Comparison of ENCODE assay signal across 10 mouse cellular contexts in the genomic region with DNA sequence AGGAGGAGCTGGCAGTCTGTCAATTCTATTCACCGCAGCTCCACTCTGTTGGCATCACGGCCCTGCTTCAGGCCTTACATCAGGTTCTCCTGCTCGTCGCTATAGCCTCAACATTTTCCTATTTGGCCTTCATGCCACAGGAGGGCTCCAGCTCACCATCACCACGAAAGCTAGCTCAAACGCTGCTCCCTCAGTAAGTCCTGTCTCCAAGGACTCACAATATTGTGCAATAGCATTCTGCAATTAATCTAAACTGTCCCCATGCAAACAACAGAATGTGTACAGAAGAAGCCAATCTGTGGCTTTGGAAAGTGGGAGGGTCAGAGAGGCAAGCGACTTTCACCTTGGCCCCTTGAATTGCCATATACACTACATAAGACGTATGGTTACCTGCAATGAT. TPM values are rescaled to one million over a fixed set of nuclear protein-coding genes. Genes with fewer than 3 reads are reported as not detected.
DNase-seq lines count a peak whose midpoint lies in the region; ATAC-seq and TF ChIP-seq lines count a peak whose summit lies in the region.
"Had no signal": no experiment of that assay in that cellular context is flagged by ENCODE, and none has a peak within 500 bp of the region (broad histone marks: within the 10 kb centered on the region; RNA-seq: fewer than 3 reads in every experiment).

No protein-coding gene starts in this region.

- no peak overlapping the region for H3K9ac ChIP-seq in kidney, embryonic 16.5 days (replicated peaks; ENCODE audit: low read length)
- H3K9ac ChIP-seq in liver, embryonic 14.5 days (replicated peaks): no peak overlapping the region
- H3K9ac ChIP-seq: liver, embryonic 13.5 days had no signal

- H3K4me2 ChIP-seq in kidney, embryonic 16.5 days (replicated peaks; ENCODE audit: low read depth, low read length): no peak overlapping the region
- H3K4me2 ChIP-seq in liver, embryonic 14.5 days (ENCODE audit: low read depth): no peak overlapping the region
- H3K4me2 ChIP-seq: liver, embryonic 13.5 days had no signal

- H3K36me3 ChIP-seq in kidney, embryonic 16.5 days (ENCODE audit: insufficient read depth, low read length): peaks cover 14% of the 10 kb centered on the region
- H3K36me3 ChIP-seq in liver, embryonic 14.5 days (replicated peaks; ENCODE audit: control insufficient read depth, insufficient read depth, low read depth): no peaks in the 10 kb centered on the region
- no peaks in the 10 kb centered on the region for H3K36me3 ChIP-seq in thymus, adult 2 months (ENCODE audit: control insufficient read depth, insufficient read depth, low read length)
- H3K36me3 ChIP-seq: liver, embryonic 13.5 days had no signal

- H3K27me3 ChIP-seq in kidney, embryonic 16.5 days (ENCODE audit: insufficient read depth, low read length): no peaks in the 10 kb centered on the region
- no peaks in the 10 kb centered on the region for H3K27me3 ChIP-seq in liver, embryonic 14.5 days (ENCODE audit: control insufficient read depth, insufficient read depth, low read length)
- no peaks in the 10 kb centered on the region for H3K27me3 ChIP-seq in thymus, adult 2 months (ENCODE audit: control insufficient read depth, insufficient read depth, low read length)
- H3K27me3 ChIP-seq: liver, embryonic 13.5 days; Patski had no signal

- WGBS in kidney, embryonic 16.5 days: 84% methylated on average over 8 of the region's 8 CpGs
- WGBS in liver, embryonic 14.5 days (ENCODE audit: insufficient replicate concordance): 71% methylated on average over 8 of the region's 8 CpGs
- 95% methylated on average over 8 of the region's 8 CpGs for WGBS in thymus, adult 2 months

- no peak overlapping the region for H3K27ac ChIP-seq in kidney, embryonic 16.5 days (ENCODE audit: low read length)
- no peak overlapping the region for H3K27ac ChIP-seq in liver, embryonic 14.5 days
- no peak overlapping the region for H3K27ac ChIP-seq in thymus, adult 2 months (ENCODE audit: control insufficient read depth, insufficient read depth, low read length)
- H3K27ac ChIP-seq: liver, embryonic 13.5 days had no signal

- H3K9me3 ChIP-seq in kidney, embryonic 16.5 days (ENCODE audit: low read length): no peaks in the 10 kb centered on the region
- H3K9me3 ChIP-seq in liver, embryonic 14.5 days (ENCODE audit: control insufficient read depth, low read length): no peaks in the 10 kb centered on the region
- H3K9me3 ChIP-seq: liver, embryonic 13.5 days had no signal

- no peak for TF ChIP-seq POLR2A in thymus, adult 2 months (IDR thresholded peaks at IDR 0.05; ENCODE audit: control insufficient read depth, extremely low read depth, insufficient read depth, low read length, poor library complexity)

- ATAC-seq in kidney, embryonic 16.5 days (ENCODE audit: low FRiP score, low TSS enrichment): no peak
- ATAC-seq in liver, embryonic 14.5 days (ENCODE audit: insufficient read depth): peak; percentile 51; the same call in 1 of the 2 replicates
- no peak for ATAC-seq in erythroblast, adult 5-6 weeks (replicated peaks; ENCODE audit: low FRiP score, poor library complexity, severe bottlenecking)
- ATAC-seq: Patski had no signal

- TF ChIP-seq EP300 in liver, embryonic 14.5 days (IDR thresholded peaks at IDR 0.05; ENCODE audit: low read depth): no peak

- peak; percentile 11 for DNase-seq in kidney, adult 18-20 months
- peak; percentile 33 for DNase-seq in Muller cell, postnatal 12 days (ENCODE audit: inconsistent ontology term)
- peak; percentile 23 for DNase-seq in cerebellum, adult 11 months
- no peak for DNase-seq in liver, embryonic 14.5 days (ENCODE audit: low read depth in 3 of 3, low spot score in 3 of 3)
- no peak for DNase-seq in thymus, postnatal 25 days
- DNase-seq in thymus, adult 2 months: no peak
- DNase-seq: liver, embryonic 13.5 days had no signal

- no peaks in the 10 kb centered on the region for H3K4me1 ChIP-seq in kidney, embryonic 16.5 days (ENCODE audit: insufficient read depth, low read length)
- 0 out of 4 replicates have a peak, but pooled peaks cover 0 to 3% of the 10 kb centered on the region in 2 experiments for H3K4me1 ChIP-seq in liver, embryonic 14.5 days (replicated peaks; ENCODE audit: control insufficient read depth in 2 of 2, insufficient read depth in 2 of 2, low read length in 1 of 2)
- H3K4me1 ChIP-seq in thymus, adult 2 months (replicated peaks; ENCODE audit: control insufficient read depth, insufficient read depth, low read length): peaks cover 3% of the 10 kb centered on the region
- H3K4me1 ChIP-seq: liver, embryonic 13.5 days had no signal

- peak; percentile 46 for TF ChIP-seq CTCF in liver, embryonic 14.5 days (IDR thresholded peaks at IDR 0.05; ENCODE audit: low read depth)
- no peak for TF ChIP-seq CTCF in thymus, adult 2 months (IDR thresholded peaks at IDR 0.05; ENCODE audit: borderline replicate concordance, control insufficient read depth, extremely low read depth, insufficient read depth, low read length, poor library complexity)

- H3K4me3 ChIP-seq in kidney, embryonic 16.5 days (ENCODE audit: low read length): no peak overlapping the region
- no peak overlapping the region for H3K4me3 ChIP-seq in liver, embryonic 14.5 days (ENCODE audit: insufficient read depth in 1 of 2, low read depth in 2 of 2, low read length in 2 of 2)
- no peak overlapping the region for H3K4me3 ChIP-seq in thymus, adult 2 months (ENCODE audit: control insufficient read depth, insufficient read depth, low read length)
- H3K4me3 ChIP-seq: liver, embryonic 13.5 days had no signal

RNA-seq across cellular contexts. Expression of a gene that starts 27.8 kb away (rescaled TPM):
- 73.8 and 82.0 TPM in 2 replicates for polyA plus RNA-seq in kidney, embryonic 16.5 days (2015; fragmentation: Nextera tagmentation; extraction: Ambion mirVana)
- polyA plus RNA-seq in liver, embryonic 14.5 days (2012; rRNA removed): 51.4 and 57.1 TPM in 2 replicates
- polyA plus RNA-seq in liver, embryonic 14.5 days (2014; fragmentation: Nextera tagmentation; extraction: Ambion mirVana): 119 and 131 TPM in 2 replicates
- total RNA-seq in erythroblast, adult 5-6 weeks (2015; ENCODE audit: low replicate concordance): 15.8 and 21.9 TPM in 2 replicates
- total RNA-seq in erythroblast, adult 5-6 weeks (2017; ENCODE audit: low replicate concordance): 12.1 and 18.7 TPM in 2 replicates
- 7.2 and 9.7 TPM in 2 replicates for polyA plus RNA-seq in thymus, adult 2 months (2012; rRNA removed)

Comparison
In these comparisons a context has a peak if more than half of its experiments do, and no peak if none do; other contexts are left out.
1. DNase-seq: peak in kidney, adult 18-20 months (single experiment), Muller cell, postnatal 12 days (single experiment) and cerebellum, adult 11 months (single experiment); none in liver, embryonic 14.5 days (0 of 3), thymus, postnatal 25 days (single experiment) and thymus, adult 2 months (single experiment).